Mouse (Mus musculus): ENCODE results near the gene Hand2.

Gene Hand2

DNA sequence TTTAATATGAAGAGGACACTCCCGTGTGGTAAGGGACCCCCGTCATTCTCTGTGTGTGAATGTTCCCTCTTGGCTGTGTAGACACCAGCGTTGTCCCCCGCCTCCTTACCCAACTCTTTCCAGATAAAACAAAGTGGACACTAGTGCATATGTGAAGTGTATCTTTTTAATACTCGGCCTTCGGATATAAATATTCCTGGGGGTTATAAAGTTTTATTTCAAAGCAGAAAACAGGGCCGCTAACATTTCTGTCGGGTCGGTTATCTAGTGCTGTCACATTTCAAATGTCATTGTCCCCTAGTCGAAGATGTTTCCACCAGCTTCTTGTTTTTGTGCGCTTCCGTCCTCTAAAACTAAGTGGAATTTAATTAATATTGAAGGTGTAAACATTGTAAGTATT is 3.3 kb downstream of the Hand2 start:
- in situ Hi-C loops (cut with MboI; ENCODE audit: low sequenced_read_pairs) = no loop called here

DNA sequence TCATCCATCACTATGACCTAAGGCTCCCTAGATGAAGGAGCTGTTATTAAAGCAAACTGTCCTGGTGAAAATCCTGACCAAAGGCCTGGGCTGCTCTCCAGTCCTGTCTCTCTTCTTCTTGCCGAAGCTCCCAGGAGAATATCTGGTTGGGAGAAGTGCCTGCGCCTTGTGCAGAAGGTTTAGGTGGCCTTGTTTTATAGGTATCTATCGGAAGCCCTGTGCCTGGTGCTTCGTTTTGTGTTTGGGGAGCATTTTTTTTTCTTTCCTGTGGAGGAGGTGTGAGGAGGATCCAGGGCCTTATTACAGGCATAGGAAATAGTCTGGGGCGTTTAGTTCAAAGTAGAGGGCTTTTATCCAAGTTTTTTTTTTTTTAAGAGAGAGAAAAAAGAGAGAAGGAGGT is 3.9 kb downstream of the Hand2 start:
- in situ Hi-C loops (cut with MboI; ENCODE audit: low sequenced_read_pairs) = no loop called here

DNA sequence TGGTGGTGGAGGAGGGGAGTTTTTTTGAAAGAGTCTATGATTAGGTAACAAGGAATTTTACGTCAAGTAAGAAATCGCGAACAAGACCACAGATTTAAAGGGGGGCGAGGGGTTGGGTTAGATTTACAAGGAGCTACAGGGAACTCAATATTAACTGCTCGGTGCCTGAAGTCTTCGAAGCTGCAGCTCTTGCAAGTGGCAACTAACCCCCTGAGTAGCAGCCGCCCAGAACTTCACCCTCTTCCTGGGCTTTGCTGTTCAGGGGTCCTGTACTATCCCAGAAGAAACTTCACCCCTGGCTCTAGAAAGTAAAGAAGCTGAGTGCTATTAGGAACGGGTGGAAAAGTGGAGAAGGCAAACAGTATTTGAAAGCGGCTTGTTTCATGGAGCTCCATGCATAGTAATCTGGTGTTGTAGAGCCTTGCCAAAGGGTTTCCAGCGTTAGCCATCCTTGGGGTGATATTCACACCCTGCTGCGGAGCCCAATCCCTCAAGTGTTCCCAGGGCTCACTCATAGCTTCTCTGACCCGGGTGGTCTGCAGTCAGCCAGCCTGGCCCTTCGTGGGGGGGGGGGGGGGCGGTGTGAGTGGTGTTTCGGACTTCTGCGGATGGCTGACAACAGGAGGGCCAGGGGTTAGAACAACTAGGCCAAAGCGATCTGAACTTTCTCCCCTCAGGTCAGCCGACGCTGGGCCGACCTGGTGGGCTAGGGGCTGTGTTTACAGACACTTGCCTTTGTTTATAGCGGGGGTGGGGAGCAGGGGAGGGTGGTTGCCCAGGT is 4.5 kb downstream of the Hand2 start:
- in situ Hi-C loops (cut with MboI; ENCODE audit: low sequenced_read_pairs) = no loop called here

DNA sequence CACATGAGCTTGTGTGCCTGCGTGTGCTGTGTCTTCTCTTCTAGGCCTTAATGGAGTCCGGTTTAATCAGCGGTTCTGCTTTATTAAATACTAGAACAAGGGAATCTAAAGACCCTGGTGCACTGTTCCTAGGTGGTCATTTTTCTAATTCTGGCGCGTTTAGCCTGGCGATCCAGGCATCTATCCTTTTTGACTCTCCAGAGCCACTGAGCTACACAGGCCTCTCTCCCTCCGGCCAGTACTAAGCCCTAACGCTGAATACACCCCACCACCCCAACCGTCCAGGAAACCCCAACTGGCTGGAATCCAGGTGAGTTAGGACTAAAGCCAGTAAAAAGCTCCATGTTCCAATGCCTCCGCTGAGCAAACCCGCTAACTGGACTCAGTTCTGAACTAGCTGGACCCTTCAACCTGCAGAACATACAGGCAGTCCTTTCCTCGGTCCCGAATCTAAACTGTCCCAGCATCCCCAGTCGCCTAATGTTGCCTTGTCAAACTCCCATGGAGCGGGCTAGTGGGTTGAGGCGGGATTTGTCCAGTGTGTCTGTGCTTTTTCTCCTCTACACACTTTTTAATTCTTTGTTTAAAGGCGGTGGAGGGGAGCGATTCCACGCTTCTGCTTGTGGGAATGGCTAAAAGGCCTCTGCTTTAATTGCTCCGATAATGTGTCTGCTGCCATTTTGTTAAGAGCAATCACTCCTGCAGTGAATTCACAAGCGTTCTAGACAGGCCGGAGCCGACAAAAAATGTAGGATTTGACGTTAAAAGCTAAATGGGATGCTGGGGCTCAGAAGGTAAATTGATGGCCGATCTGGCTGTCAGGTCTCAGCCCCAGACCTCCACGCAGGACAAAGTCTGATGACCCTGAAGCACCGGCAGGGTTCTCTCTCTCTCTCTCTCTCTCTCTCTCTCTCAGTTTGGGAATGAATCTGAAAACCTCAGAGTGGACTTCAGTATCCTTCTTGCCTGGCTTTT is 5.6 kb downstream of the Hand2 start:
- in situ Hi-C loops (cut with MboI; ENCODE audit: low sequenced_read_pairs) = no loop called here

DNA sequence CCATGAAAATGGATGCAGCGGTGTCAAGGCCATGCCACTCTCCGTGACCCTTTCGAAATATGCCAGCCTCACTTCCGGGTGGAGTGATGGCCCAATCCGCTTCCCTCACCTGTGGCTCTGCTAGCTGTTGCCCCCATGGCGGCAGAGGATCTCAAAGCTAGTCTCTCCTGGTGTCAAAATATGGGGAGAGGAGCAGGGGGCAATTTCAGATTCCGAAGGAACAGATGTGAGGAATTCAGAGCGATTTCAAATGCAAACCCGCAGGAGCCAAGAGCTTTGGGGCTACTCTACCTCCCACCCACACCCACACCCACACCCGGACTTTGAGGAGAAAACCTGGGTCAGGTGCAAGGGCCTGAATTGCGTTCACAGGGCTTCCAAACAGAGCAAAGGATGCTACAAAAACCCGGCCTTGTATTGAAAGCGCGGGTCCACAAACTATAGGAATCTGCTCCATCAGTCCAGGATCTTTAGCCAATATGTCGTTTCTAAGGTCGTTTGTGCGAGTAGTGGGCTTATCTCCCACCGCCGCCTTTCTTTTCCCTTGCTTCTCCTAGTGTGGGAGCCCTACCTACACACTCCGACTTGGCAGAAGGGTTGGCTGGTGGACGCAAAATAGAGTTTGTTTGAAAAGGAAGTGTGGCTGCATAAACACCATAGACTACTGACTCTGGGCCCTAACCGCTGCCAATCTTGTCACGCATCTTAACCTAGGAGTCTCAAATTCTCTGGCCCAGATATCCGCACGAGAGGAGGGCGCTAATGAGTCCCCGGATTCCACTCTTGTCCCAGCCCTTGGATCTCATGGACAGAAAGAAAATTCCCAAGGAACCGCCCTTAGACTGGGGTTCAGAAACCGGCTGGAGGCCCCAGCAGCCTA is 6.7 kb downstream of the Hand2 start:
- in situ Hi-C loops (cut with MboI; ENCODE audit: low sequenced_read_pairs) = no loop called here

DNA sequence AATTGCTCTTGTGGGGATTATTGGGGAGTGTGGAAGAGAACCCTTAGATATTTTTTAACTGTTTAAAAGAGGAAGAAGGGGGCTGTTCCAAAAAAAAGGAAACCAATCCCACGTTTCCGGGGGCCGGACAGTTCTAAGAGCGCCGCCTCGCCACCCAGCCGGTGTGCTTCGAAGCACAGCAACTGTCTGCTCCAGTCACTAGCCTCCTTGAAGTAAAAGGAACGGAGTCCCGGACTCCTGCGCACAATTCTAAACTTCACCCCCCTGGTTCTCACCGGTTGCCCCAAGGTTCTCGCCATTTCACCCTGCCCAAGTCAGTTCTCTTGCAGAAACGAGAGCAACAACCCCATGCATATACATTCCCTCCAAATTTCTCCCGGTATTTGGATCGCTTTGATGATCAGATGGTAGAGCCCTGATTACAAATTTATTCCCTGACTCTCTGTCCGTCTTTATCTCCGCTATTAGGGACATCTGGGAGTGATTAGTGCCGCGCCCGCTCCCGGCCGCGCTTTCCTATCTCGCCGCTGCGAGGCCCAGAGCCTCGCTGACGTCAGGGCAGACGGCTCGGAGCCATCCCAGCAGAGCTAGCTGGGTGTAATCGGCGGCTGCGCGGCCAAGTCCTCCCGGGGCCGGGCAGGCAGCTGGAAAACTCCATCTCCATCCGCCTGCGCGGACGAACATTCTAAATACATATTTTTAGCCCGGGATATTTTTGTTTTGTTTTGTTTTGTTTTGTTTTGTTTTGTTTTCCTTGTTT is 7.6 kb downstream of the Hand2 start:
- in situ Hi-C loops (cut with MboI; ENCODE audit: low sequenced_read_pairs) = no loop called here

DNA sequence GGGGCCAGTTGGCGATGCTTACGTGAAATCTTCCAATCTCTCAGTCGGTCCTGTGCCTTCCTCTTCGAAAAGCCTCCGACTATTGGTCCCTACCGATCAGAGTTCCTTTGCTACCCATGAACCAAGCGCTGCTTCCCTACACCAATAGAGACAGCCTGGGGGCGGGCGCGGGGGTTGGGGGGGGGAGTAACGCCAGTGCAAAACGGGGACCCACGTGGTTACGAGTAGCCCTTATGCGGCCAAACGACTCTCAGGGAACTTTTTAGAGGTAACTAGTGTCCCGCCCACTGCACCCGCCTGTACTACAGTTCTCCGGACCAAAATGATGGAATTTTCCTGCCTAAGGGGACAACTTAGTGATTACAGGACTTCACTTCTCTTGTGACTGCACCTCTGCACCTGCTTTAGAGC is 8.2 kb downstream of the Hand2 start:
- in situ Hi-C loops (cut with MboI; ENCODE audit: low sequenced_read_pairs) = no loop called here

DNA sequence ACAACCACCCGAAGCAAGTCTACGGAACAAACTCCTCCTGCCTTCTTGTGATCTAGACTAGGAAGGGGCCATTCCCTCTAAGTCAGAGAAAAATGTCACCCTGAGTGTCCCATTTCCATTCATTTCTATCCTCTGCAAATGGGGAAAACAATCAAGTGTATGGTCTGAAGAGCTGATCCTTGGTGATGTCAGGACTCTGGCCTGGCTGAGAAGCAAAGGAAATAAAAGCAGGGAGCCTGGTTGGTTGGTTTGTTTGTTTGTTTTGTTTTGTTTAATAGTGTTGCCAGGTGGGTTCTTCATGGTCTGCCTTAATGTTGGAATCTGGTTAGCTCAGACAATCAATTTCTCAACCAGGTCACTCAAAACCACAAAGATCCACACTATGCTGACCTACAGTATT is 9.3 kb downstream of the Hand2 start:
- in situ Hi-C loops (cut with MboI; ENCODE audit: low sequenced_read_pairs) = no loop called here

DNA sequence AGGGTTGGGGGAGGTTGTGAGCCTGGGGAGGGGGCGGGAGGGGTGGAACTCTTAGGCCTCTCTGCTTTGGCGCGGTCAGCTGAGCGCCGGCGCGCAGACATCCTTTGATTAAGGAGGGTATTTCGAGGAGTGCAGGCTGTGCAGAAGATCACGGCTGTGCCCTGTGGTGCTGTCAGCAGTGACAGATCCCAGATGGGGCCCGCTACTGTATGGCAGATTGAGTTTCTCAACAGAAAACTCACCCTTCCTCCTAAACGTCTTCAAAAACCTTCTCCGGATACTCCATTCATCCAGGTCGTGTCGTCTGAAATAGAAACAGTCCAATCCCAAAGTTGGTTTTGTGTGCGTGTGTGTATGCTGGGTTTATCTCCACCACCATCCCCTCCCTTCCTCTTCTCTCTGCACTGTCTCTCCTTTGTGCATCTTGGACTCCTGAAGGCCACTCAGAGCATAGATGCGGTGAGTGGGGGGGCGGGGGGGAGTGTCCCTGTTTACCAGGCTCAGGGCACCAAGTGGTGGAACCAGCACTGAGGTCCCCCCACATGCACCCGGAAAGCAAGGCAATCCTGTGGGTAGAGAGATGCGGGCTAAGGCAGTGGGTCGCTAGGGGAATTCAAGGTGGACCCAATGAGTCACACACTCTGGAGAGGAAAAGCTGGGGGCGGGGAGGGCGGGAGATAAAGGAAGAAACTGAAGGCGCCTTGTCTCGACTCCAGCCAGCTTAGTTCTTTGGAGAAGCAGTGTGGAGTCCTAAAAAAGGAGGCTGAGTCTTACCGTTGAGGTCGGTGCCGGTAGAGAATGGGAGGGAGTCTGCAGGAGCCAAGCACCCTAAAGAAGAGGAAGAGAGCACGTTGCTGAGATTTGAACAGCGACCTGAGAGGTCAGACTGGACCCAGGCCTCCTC is 11.2 kb downstream of the Hand2 start:
- in situ Hi-C loops (cut with MboI; ENCODE audit: low sequenced_read_pairs) = no loop called here

DNA sequence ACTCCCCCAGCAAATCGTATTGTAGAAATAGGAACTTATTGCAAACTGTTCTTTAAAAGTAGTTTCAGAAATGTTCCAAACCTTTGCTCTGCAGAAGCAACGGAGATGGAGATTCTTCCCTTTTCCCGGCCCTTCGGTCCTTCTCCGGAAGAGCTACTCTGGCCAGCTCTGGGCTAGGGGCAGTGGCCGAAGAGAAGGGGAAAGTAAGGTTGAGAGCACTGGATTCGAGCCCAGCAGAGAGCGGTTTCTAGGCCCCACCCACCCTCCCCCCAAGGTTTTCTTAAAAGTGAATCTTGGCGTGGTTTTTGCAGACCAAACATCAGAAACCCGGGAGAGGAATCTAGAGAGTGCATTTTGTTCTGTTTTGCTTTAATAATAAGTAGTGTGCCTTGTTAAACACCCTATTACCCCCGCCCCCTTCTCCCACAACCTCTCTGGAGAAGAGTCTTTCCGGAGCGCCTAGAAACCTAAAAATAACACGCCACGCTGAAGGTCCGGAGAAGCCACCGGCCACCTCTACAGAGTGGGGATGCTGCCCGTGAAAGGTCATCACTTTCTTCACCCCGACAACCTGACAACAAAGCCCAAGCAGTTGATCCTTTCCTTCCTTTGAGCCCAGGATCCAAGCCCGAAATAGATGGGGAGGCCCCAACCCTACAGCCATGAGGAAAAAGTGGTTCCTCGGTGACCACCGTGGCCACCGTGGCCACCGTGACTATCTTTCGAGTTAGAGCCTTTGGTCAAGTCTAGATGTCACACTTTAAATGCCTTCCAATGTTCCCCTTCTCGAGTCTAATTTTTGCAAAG is 12.1 kb downstream of the Hand2 start:
- in situ Hi-C loops (cut with MboI; ENCODE audit: low sequenced_read_pairs) = no loop called here

DNA sequence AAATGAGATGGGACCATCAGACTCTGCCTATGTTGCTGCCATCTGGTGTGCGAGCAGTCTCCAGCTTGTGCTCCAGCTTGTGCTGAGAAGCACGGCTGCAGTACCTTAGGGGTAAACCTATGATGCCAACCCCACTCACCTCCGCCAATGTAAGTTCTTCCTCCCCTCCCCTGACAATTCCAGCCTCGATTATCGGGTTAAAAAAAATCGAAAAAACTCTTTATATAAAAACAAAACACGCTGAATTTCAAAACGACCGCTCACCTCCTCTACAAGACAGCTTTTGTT is 12.6 kb downstream of the Hand2 start:
- in situ Hi-C loops (cut with MboI; ENCODE audit: low sequenced_read_pairs) = no loop called here

DNA sequence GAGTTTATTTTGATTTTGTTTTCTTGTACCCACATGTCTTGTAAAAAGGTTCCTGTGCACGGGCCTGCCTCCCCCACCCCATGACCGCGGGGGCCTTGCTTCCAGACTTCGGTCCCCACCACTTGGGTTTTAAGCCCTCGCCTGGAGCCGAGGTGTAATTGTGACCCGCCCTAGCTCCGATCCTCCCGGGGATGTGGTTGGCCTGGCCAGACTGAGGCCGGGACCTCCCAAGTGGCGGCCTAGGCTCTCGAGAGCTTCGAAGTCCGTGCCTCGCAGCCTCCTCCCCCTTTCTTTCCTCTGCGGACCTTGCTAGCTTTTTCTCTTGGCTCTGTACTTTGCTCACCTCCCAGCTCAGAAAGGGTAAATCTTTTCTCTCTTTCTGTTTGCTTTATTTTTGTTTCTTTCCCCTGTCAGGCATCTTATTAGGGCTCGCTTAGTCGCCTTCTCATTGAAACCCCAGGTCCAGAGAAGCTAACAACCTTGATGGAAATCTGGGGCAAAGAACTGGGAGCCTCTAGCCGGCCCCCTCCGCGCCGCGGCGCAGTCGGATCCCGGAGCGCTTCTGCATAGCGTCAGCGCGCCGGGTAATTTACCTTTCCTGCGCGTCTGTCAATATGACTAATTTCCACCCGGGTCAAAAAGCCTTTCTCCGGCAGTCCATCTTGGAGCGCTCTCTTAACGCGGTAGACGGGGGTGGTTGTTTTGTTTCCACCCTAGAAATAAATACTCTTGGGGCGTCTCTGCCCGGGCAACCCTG is 13.2 kb downstream of the Hand2 start:
- in situ Hi-C loops (cut with MboI; ENCODE audit: low sequenced_read_pairs) = no loop called here

DNA sequence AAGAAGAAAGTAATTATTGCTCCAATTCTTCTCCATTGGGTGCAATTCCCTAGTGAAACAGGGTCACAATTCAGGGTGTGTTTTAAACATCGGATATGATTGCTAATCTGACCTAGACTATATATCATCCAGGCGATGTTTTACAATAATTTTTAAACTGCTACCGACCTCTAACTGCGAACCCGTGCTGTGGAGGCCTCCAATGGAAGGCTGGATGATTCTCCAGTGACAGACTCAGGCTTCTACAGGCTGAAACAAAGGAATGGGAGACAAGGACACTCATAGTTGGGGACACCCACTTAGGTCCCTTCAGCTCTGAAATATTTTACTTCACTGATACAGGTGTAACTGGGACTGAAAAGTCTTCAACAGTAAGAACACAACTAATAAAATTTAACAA is 13.9 kb downstream of the Hand2 start:
- in situ Hi-C loops (cut with MboI; ENCODE audit: low sequenced_read_pairs) = no loop called here

DNA sequence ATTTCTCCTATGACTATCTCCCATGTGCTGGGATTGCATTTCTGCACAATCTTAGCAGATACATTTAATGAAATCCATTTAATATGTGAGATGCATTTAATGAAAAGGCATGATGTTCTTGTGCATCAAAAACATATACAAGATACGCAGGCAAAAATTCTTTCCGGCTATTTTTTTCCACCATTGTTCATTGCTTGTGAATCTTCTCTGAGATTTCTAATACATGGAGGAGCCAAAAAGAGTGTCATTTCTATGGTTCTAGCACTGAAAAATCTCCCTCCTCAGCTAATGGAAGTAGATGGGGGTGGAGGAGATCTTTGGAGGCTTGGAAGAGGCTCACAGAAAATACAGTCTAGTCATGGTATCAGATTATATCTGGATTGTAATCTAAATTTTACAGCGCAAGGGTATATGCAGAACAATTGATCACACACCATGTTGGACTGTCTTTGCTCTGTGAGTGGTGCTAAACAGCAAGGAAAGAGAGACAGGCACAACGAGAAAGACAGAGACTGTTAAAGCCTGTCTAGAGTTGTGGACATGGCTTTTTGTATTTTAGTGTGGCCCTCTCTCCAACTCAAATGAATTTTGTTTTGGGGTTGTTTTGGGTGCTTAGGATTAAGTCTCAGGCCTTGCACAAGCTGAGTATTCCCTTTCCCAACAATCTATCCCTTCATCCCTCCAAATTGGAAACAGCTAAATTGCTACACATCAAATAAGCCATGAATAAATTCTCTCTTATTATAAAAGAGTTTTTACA is 16.7 kb downstream of the Hand2 start:
- in situ Hi-C loops (cut with MboI; ENCODE audit: low sequenced_read_pairs) = no loop called here

DNA sequence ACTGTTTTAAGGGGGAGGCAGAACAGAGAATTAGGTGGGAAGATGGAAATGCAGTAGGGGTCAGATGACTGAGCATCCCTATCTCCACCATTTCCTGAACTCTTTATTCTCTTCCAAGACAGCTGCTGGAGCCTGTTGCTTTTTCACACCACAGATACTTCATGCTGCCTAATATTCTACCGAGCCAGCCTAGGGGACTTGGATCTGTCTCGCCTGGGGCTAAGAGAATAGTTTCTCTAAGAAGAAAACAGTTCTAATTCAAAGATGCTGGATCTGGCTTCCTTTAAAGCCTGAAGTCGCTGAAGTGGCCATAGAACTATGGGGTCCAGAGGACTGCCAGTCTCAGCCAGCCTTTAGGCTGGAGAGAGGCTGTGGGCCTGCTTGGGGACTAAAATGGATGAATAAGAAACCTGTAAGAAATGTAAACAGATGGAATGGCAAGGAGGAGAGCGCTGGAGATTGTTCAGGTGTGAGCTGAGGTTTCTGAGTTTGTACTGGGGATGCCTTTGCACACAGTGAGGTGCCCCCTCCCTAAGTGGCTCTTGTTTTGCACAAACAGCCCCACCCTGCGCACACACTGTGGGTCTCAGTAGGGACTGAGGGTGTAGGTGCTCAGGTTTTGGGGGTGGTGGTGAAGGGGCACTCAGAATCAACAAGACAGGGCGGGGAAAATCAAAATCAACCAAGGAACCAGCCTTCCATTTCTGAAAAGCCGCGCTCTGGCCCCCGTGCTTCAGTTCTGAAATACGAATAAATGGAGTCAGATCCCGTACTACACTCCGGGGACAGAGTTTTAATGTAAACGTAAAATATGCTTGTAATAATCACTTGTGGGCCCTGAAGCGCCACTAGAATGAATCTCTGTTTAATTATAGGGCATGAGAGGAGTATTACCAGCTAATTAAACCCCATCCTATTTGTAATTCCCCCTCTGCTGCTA is 19.2 kb downstream of the Hand2 start:
- in situ Hi-C loops (cut with MboI; ENCODE audit: low sequenced_read_pairs) = no loop called here

DNA sequence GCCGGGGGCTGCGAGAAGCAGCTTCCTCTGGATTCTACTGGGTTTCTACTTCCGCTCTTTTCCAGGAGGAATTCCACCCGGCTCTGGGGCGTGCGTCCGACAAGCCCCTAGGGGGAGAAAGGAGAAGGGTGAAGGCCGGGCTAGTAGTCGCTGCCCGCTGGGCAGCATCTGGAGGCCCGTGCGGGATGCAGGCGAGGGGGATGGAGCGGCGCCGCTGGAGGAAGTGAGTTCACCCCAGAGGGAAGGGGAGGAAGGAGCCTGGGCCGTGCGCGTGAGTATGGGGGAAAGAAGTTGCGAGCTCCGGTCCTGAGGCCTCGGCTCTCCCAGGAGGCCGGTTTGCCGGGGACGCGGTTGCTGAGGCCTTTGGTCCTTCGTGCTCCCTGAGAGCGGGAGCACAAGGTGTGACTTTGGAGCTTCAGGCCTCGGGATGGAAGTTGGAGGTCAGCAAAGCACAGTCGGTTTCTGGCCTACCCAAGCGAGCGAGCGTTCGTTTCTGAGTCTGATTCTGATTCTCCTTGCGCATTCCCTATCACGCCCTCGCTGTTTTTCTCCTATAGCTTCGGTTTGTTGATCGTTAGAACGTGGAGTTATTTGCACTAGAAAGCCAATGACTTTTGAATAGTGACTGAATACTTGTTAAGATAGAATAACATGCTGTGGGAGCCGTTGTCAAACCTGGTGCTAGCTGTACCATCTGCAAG is 20.2 kb downstream of the Hand2 start:
- in situ Hi-C loops (cut with MboI; ENCODE audit: low sequenced_read_pairs) = no loop called here

Data from CH12F3 (cell line).